Mouse (Mus musculus): ENCODE measurements around the gene Gab1.

Gab1 gene

DNA sequence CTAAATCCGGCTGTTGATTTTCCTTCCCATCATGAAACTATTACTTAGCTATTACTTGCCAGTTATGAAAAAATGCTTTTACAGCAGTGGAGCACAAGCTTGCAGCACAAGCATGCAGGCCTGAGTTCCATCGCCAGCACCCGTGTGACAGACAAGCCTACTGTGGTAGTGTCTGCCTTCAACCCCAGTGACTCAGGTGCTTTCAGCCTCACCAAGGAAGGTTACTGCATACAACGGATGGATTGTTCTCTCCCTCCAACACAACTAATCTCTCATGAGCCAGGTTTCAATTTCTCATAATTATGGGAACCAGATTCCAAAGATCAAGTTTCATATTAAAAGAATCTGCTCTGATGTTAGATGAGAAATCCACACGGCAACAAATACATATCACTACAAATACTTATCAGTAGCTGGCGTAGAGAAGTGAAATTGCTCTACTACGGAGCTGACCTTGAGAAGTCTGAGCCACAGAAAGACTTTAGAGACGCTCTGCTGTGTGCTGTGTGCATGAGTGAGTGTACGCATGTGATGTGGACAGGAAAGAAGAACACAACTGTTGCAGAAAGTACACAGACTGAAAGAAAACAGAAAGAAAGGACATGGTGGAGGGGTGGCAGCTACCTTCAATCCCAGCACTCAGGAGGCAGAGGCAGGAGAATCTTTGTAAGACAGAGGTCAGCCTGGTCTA lies 36.4 kb downstream of the Gab1 start:
- DNase-seq (ENCODE audit: low spot score) = no peak

DNA sequence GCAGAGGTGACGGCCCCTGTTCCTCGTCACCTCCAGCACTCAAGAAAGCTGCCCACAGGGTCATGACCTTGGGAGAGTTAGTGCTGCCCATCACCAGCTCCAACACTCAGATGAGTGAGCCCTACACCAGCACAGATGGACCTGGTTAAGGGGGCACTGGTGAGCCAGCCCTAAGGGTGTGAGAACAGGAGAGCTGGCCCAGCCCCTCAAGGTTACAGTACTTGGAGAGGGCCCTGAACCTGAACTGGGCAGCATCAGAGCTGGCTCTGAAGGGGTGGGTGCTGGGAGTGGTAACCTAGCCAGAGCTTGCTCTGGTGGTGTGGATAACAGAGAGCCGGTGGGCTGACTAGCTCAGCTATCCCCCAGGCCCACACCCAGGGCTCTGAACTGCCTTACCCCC lies 37.8 kb downstream of the Gab1 start:
- DNase-seq (ENCODE audit: low spot score) = no peak

DNA sequence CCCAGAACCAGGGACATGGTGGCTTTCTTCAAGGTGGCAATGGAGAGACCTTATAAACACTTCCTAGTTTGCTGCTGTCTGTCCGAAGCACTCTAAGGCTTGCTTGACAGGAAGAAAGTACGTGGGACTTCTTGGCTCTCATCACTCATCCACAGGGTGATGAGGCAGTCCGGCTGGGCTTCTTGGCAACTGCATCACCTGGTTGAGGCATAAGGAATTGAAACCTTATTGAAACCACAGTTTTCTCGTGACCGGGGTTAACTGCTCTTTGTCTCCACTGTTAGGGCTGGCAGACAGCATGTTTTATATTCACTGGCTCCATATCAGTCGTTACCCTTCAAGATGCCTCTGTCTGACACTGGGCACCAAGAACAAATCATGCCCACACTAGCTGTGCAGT lies 40.2 kb downstream of the Gab1 start:
- no peak for DNase-seq (ENCODE audit: low spot score)

DNA sequence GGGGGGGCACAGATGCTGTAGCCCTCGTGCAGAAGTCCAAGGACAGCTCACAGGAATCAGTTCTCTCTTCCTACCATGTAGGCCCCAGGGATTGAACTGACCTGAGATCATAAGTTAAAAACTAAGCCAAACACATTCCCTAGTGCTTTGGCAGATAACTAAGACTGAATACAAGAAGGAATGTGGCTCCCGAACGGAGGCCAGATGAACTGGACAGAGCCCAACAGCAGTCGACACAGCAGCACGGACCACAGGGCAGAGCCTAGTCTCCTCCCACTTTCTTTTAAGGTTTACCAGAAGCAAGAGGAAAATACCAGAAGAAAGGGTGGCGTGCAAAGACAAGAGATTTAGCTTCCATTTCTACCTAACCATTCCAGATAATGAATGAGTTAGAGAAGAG lies 42.1 kb downstream of the Gab1 start:
- DNase-seq (ENCODE audit: low spot score) = no peak

DNA sequence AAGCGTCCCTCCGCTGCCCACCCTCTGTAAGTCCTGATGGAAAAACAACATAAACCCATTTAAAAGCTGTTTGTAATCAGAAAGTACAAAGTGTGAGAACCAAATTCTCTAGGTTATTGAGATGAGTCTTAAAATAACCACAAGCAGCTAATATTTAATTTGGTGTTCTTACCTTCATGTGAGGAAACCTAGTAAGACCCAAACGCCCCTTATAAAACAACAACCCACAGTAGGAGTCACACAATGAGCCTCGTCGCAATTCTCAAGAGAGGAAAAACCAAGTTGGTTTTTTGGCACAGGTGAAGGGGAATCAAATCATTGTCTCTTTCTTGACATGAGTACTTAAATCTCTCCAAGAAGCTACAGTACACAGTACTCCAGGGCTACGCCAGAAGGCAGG lies 44.9 kb downstream of the Gab1 start:
- no peak for DNase-seq (ENCODE audit: low spot score)

DNA sequence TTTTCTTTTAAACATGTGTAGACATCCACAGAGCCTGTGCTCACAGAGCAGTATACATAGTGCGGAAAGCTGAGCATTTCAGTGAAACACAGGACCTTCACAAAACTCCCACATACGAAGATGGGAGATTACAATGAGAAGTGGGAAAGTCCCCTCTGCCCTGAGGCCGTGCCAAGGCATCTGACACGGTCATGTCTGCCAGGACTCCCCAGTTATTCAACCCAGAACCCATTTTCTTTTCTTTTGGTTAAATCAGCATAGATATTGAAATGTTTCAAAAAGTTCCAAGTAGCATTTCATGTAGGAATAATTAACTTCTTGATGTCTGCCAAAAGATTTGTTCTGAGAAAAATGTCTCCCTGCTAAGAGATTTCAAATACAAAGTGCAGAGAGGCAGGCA lies 45.9 kb downstream of the Gab1 start:
- no peak for DNase-seq (ENCODE audit: low spot score)

DNA sequence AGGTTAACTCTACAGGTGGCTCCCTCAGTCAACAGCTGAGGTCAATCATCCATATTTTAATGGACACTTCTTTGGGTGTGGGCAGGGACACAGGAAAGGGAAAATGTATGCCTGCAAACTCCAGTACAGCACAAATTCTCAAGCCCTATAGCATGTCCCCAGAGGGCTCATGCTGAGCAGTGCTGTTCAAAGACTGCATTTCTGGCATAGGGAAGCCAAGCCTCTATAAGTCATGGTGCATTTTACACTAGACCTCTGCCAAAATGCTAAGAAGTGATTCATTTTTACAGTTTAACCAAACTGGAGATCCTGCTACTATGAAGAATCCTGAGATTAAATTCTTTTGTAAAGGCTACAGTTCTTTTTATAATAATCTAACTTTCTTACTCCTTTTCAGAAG lies 47.8 kb downstream of the Gab1 start:
- DNase-seq (ENCODE audit: low spot score) = no peak

DNA sequence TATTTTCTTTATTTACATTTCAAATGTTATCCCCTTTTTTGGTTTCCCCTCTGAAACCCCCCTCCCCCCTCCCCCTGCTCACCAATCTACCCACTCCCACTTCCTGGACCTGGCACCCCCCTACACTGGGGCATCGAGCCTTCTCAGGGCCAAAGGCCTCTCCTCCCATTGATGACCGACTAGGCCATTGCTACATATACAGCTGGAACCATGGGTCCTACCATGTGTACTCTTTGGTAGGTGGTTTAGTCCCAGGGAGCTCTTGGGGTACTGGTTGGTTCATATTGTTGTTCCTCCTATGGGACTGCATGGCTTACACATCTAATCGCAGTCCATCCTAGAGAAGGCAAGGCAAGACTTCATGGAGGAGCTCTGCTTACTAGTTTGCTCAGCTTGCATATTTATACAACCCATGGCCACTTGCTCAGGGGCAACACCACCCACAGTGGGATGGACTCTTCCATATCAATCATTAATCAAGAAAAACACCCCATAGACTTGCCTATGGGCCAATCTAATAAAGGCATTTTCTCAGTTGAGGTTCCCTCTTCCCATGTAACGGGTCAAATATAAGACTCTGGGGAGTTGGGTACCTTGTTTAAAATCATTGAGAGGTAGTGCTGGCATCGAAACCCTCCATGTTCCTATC lies 48.3 kb downstream of the Gab1 start:
- DNase-seq (ENCODE audit: low spot score) = no peak

DNA sequence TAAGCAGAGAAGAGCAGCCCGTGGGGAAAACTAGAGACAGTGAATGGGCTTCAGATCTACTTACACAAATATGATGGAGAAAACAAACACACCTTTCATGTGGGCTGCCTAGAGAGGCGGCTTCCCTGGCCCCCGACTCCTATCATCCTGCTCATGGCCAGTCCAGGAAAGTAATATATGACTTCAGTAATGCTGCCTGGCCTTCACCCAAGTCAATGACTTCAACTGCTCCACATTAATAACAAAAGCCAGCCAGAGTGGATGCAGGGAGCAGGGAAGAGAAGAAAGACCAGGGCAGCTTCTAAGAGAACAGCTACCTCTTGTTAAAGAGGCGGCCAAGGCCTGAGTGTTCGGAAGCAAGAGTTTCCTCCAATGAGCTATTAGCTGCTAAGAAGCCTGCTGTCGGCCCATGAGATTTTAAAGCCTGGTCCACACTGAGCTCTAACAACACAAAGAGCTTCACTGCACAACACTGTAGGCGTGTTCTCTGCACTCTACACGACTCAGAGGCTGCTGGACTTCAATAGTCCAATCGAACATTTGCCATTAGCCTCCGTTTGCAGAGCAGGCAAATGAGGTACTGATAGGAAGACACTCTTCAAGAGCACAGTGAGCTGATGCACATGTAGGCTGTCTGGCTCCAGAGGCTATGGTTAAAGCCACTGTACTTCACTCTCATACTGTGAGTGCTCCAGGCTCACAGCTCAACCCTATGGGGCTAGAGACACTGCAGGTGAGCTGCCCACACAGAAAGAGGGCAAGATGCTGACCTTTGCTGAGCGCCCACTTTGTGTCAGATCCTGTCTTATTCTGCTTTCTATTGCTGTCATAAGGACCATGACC lies 49.4 kb downstream of the Gab1 start:
- no peak for DNase-seq (ENCODE audit: low spot score)

DNA sequence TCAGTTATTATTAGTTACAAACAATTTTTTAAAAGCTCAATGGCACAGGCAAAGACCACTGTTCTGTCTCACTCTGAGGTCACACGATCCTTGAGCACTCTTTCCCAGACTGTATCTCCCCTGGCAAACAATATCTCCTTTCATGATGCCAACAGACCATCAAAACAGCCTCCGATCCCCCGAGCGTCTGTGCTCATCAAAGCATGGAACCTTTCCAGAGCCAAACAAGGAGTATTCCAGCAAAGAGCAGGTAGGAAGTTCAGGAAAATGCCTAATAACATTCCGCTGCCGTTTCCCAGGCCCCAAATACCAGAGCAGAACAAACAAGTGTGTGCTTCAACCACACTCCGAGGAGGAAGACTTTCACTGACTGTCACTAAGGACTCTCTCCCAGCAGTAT lies 50.2 kb downstream of the Gab1 start:
- no peak for DNase-seq (ENCODE audit: low spot score)

DNA sequence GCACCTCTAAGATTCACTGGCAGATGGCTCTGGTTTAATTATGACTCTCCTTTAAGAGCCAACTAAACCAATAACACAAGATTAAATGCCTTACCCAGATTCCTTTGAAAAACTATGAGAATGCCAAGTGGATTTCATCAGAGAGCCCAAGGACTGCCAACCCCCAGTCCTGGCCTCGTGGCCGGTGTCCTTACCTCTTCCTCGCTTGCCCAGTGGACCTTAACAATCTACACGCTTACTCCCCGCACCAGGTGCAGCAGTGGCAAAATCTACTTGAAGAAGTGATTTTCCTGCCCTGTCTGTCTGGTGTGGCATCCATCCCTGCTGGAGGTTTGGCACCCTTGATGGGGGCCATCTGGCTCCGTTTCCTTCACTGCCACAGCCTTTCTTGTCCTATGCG lies 53.3 kb downstream of the Gab1 start:
- no peak for DNase-seq (ENCODE audit: low spot score)

DNA sequence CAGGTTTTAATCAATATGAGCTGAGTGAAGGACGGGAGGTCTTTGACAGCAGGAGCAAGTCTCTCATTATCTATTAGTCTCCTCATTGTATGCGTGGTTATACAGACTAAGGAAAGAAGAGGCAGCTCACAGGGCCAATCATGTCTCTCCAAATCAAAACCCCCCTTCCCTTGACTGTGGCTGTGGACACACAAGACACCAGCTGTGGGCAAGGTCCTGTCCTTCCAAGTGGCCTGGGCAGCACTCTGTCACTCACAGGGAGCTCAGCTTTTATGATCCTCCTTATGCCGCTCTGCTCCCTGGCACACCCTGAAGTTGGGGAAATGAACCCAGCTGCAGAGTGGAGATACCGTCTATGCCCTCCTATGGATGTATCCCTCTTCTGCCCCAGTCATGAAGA lies 55.2 kb downstream of the Gab1 start:
- DNase-seq (ENCODE audit: low spot score) = no peak

DNA sequence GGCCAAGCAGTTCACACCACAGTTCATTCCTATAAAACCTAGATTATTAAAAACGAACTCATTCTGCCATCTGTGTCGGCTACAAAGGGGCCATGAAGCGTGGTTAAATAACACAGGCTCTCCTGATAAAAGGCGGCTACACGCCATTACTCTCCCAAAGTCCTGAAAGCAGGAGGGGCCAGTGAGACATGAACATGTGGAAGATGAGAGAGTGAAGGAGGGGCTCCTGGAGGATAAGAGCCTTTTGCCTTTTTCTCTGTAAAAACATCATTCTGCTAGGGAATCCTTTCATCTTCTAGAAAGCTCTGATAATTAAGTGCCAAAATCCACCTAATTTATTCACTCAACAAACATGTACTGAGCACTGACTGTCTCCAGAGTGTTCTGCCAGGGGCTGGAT lies 55.9 kb downstream of the Gab1 start:
- DNase-seq (ENCODE audit: low spot score) = no peak

DNA sequence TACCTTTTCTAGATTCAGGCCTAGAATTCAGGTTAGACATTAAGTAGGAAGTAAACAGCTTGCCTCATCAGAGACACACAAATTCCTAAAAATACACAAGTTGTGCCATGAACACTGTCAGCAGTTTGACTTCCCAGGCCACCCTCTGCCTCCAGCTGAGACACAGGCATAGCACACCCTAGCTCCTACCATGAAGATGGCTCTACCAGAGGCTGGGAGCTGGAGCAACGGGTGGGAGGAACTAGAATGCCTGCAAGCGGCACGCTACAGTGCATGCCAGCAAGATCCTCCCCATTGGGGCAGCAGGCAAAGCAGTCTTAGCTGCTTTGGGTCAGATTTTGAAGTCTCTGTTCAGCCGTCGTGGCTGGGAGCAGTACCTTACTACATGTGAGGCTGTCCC lies 57.1 kb downstream of the Gab1 start:
- no peak for DNase-seq (ENCODE audit: low spot score)

DNA sequence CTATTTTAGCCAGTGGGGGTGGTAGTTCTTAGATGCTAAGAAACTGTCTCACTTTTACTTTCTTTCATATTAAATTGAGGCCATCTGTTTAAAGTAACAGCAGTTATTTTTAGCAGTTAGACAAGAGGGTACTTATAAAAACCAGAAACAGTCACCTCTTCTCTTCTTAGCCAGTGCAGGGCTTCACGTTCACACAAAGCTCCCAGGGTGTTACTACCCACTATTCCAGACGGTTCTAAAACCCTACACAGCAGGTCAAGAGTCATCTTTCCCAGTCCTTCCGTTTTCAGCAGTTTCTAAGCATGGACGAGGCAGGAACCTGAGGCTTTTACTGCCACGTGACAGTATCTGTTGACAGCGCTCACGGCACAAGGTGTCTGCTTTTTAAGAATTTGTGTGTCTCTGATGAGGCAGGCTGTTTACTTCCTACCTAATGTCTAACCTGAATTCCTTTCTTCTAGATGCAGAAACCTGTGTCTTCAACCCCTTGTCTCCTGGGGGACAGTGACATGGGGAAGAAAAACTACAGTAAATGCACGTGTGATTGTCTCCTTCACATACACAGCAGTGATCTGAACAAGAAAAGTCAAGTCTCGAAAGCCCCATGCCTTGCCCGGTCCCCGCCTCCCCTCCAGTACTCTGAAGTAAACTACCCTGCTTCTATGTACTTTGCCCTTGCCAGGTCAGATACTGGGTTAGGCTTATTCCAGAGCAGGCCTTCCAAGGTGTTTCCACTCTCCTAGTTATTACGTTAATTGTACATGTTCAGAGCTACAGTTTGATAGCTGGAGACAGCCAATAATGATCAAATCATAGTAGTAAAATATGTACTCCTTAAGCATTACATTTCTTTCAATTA lies 58.7 kb downstream of the Gab1 start:
- no peak for DNase-seq (ENCODE audit: low spot score)

DNA sequence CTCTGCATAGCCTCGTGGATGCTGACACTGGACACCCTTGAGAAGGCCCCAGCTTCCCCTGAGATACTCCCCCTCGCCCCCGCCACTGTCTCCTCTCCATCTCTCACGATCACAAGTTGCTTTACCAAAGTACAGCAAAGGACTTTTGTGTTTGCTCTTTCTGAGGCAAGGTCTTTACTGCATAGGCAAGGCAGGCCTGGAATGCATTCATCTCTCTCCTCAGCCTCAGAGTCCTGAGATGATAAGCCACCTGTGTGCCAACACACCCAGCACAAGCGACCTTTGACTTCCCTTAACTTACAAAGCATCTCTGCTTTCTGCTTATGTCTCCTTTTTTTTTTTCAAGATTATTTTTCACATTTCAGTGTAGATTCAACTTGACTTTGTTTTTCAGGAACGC lies 61.3 kb downstream of the Gab1 start:
- no peak for DNase-seq (ENCODE audit: low spot score)

DNA sequence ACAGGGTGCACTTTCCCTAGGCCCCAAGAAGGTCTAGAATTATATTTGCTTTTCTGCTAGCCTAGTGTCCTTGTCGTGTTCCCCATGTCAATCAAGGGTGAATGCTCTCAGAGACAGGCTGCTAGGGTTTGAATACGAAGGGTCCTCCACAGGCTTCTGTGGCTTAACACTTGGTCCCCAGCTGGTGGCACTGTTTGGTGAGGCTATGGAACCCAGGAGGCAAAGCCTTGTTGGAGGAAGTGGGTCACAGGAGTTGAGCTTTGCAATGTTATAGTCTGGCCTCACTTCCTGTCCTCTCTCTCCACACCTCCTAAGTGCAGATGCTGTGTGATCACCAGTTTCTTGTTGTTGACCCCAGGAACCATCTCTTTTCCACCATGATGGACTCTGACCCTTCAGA lies 63.3 kb downstream of the Gab1 start:
- no peak for DNase-seq (ENCODE audit: low spot score)

DNA sequence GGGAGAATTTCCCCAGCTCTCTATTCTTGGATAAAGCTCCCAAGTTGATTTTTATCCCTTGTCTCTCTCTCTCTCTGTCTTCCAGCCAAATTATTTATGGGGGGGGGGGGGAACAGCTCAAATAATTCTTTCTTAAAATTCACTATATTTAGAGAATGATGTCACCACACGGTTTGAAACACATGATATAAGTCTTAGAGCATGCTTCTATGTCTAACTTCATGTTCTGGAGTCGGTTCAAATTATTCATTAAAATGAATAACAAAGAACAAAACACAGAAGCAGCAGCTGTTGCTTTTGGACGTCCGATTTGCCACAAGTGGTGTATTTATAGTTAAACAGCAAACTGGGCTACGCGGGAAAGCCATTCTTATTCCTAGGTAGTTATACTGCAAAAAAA lies 65.1 kb downstream of the Gab1 start:
- no peak for DNase-seq (ENCODE audit: low spot score)

DNA sequence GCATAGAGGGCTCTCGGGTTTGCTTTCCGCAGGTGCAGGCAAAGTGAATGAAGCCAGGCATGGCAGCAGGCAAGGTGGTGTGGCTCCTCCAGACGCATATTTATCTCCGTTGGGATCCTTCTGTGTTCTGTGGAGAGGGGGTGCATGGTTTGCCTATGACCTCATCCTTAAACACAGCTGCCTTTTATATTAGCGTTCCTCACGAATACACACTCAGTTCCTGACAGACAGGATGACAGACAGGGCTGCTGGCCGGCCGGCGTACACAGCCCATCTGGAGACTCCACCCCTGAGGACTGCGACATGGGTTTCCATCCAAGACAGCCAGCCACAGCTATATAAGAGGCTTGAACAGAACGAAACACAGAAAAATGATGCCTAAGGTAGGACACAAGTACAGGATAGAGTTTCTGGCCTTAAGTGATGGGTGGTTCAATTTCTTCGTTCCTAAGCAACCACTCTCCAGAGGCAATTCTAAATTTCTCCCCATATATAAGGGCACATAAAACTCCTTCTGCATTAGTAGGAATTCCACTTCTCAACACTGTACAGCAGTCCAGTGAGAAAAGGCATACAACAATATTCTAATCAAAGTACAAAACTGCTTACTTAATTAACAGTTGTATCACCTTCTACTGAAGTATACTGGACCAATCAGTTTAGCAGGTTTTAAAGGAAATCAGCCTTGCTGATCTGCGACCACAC lies 66.1 kb downstream of the Gab1 start:
- DNase-seq (ENCODE audit: low spot score) = no peak

DNA sequence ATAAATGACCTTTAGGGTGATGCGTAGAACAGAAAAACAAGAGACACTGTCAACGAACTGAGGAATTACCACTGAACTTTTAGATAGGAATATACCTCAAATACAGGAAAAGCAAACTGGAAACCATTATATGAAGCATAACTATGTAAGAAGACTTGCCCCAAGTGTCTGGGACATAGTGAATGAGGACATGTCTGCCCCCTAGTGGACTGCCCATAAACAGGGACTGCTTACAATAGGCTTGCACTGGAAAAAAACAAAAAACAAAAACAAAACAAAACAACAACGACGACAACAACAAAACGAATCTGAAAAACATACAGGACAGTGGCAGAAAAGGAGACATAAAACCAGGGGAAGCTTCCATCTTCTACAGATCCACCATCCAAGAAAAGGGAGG lies 66.9 kb downstream of the Gab1 start:
- DNase-seq (ENCODE audit: low spot score) = no peak

DNA sequence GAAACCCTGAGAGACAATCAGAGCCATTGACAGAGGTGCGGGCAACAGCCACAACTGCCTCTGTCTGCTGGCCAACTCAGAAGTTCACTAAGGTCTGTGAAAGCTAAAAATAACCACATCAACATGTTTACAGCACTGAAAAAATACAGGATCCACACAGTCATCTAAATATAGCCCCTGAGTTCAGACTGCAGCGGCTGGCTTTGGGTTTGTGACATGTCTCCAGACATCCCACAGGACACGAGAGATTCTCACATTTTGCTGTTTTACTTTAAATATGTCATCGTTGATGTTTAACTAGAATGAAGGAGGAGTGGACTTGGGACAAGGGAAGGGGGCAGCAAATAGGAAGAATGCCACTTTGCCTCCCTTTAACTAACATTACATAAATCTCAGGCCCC lies 68.7 kb downstream of the Gab1 start:
- no peak for DNase-seq (ENCODE audit: low spot score)

DNA sequence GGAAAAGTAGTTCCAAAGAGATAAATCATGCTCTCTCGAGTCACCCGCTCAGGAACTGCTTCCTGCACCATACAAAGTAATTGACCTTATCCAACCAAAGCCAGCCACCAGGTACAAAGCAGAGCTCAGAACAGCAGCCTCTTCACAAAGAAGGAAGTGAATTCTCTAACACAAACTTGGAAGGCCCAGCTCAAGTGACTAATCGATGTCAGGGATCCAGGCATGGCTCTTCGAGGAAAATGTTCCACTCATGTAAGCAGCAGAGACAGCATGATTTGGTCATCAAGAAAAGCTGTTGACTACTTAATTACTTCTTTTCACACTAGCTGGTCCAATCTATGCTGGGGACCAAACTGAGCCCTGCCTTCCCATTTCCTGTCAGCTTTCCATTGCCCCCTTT lies 69.4 kb downstream of the Gab1 start:
- no peak for DNase-seq (ENCODE audit: low spot score)

All from T-cell, adult 2 months (primary cell).